Mouse (Mus musculus): ENCODE data around the gene Card9. TPM values are rescaled to one million over a fixed set of nuclear protein-coding genes. Genes with fewer than 3 reads are reported as not detected.

The Card9 gene
- polyA plus RNA-seq (2012; rRNA removed; ENCODE audit: low replicate concordance) = 5.6 and 7.3 TPM in 2 replicates

DNA sequence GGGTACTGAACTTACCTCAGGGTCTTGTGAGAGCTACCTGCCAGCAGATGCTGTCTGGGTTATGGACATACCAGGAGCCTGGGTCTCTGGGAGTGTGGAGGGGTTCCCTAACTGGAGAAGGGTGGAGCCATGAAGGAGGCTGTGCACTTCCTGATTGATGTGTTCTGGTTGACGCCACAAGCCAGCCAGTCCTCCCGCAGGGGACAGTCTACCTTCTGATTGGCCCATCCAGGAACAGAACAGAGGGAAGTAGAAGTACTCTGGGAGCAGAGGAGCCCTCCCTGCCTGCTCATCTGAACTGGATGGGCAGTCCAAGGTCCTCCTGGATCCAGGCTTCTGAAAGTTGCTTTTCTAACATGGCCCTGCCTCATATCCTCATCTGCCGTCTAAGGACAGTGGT is at the start of gene Card9:
Gene Card9 (minus strand): TSS at position 147 of the 400 bp plus-strand sequence.

DNA sequence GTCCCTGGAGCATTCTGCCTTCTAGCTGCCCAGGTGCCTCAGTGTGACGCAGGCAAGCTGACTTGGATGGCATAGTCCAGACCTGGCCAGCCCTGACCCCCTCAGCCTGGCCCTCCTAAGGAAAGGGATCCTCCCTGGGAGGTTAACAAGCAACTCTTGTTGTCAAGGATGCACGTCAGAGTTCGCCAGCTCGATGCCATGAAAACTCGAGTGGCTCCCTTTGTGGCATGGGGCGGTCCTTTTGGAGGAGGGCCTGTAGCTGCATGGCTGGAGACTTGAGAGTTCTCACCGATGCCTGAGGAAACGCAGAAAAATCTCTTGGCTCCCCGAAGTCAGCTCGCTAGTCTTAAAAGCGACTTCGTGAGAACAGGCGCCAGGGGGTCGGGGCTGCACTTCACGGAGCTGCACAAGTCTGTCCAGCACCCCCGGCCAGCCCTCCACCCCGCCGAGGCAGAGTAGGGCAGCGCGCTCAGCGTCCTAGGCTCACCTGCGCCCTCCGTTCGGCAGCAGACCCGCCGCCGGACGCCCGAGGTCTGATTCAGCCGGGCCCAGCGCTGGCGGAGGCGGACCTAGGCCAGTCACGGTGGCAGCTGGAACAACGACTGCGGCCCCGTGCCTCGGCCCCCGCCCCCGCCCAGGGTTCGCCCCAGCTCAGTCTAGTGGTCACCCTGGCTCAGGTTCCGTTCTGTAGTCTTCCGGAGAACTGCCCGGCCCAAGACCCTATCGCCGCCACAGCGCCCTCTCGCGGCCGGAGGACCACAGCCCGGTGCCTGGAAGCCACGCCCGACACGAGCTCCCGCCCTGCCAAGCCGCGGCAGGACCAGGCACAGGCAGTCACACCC is 48.0 kb upstream of the Card9 start, which contains the start of gene Inpp5e:
Gene Inpp5e (minus strand): TSS at position 689 of the 842 bp plus-strand sequence.

DNA sequence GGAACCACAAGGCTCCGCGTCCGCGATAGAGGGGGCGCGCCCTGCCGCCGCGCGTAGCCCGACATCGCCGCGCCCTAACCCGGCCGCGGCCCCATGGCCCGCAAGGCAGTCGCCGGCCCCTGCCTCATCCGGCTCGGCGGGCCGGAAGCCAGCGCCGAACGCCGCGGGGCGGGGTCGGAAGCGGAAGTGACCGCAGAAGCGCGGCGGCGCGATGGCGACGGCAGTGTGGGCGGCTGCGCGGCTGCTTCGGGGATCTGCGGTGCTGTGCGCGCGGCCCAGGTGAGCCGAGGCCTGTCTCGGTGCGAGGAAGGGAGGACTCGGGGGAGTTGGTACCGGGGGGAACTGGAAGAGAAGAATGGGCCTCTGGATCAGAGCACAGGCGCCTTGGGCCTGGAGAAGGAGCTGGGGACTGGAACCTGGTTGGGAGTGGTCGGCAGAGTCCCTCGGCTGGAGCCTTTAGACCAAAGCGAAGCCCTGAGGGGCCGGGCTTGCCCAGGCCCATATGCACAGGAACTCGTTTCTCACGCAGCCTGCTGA is 28.5 kb upstream of the Card9 start, which contains the start of the genes Entr1 and Pmpca:
Gene Entr1 (minus strand): TSS at position 163 of the 537 bp plus-strand sequence.
Gene Pmpca (plus strand): TSS at position 186 of the 537 bp plus-strand sequence.

DNA sequence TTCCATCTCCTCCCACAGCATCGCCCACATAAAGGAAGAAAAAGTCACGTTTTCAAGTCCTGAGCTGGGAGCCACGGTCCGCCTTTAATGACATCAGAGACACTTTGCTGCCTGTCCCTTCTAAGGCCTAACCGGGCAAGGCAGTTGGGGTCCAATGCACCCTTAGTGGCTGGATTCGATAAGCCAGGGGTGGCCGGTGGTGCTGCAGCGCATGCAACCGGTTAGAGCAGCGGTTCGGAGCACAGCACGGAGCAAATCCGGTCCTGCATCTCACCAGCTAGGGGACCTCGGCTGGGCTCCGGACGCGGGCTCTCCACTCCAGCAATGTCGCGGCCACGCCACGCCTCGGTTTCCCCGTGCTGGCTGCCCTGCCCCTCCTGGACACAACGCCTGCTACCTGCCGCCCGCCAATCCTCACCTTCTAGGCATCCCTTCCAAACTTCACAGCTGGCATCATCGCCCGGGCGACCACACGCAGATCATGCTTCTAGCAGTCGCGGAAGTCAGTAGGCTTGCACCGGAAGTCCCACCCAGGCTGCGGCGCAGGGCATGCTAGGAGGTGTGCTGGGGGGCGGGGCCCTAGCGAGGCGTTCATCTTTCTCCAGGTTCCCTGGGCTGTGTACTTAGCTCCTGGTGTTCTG is 19.5 kb upstream of the Card9 start, which contains the start of gene Snapc4:
Gene Snapc4 (minus strand): TSS at position 523 of the 641 bp plus-strand sequence.

DNA sequence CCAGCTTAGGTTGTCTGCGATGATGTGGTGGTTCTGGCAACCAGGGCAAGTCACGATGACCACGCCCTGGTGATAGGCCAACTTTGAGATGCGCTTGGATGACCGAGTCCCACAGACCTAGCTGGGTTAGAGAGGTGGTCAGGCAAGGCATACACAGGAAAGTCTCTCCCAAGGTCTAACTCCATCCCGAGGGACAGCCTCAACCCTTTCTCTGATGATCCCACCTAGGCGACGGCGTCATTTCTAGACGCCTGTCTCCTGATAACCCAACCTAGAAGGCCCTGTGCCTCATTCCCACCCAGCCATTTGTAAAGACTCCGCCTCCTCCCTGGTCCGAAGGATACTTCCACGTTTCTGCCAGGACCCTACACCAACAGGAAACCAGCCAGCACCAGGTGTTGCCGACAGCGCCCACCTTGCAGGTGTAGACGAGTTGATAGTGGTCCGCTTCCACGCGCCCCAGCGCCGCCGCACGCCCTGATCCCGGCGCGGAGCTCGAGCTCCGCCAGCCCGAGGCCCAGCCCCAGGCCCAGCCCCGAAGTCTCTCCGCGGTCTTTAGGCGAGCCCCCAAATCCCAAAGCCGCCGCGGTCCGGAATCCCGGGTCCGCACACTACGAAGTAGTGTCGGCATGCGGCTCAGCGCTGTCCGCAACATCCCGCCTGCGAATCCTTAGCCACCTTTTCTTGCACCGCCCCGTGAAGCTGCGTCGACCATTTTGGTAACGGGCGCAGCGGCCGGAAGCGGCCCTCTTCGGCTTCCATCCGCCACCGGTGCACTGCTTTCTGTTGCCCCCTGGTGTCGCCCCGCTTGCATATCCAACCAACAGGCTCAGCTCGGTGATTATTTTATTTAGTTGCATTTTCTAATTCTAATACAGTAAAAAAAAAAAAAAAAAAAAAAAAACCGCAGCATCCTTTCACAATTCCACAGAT is 9.1 kb downstream of the Card9 start, which contains the start of gene Dnlz:
Gene Dnlz (minus strand): TSS at position 753 of the 933 bp plus-strand sequence.

GRCm38 (mm10) chr2:26315072-26315924 is 45.4 kb downstream of the Card9 start, which contains the start of gene Gpsm1:
Gene Gpsm1, plus strand, starts transcription at chr2:26315515.

Other genes starting within 250 kb of the Card9 start
- gene Nacc2, start 237.7 kb downstream of the Card9 start, polyA plus RNA-seq (2012; rRNA removed; ENCODE audit: low replicate concordance) = 64.0 and 90.7 TPM in 2 replicates
- not detected in 2 replicates for gene Lhx3, start 152.6 kb downstream of the Card9 start, polyA plus RNA-seq (2012; rRNA removed; ENCODE audit: low replicate concordance)
- 14.7 and 18.8 TPM in 2 replicates for gene Qsox2, start 123.4 kb downstream of the Card9 start, polyA plus RNA-seq (2012; rRNA removed; ENCODE audit: low replicate concordance)
- 0.11 and 8.5 TPM in 2 replicates for gene Ccdc187, start 66.4 kb downstream of the Card9 start, polyA plus RNA-seq (2012; rRNA removed; ENCODE audit: low replicate concordance)
- 16.2 and 35.7 TPM in 2 replicates for gene Gpsm1, start 45.4 kb downstream of the Card9 start, polyA plus RNA-seq (2012; rRNA removed; ENCODE audit: low replicate concordance)
- 29.0 and 35.4 TPM in 2 replicates for gene Dnlz, start 8.8 kb downstream of the Card9 start, polyA plus RNA-seq (2012; rRNA removed; ENCODE audit: low replicate concordance)
- gene Snapc4, start 19.7 kb upstream of the Card9 start, polyA plus RNA-seq (2012; rRNA removed; ENCODE audit: low replicate concordance) = 27.9 and 57.8 TPM in 2 replicates
- 101 and 135 TPM in 2 replicates for gene Entr1, start 28.4 kb upstream of the Card9 start, polyA plus RNA-seq (2012; rRNA removed; ENCODE audit: low replicate concordance)
- gene Pmpca, start 28.4 kb upstream of the Card9 start, polyA plus RNA-seq (2012; rRNA removed; ENCODE audit: low replicate concordance) = 53.8 and 54.1 TPM in 2 replicates
- gene Inpp5e, start 48.3 kb upstream of the Card9 start, polyA plus RNA-seq (2012; rRNA removed; ENCODE audit: low replicate concordance) = 24.4 and 34.8 TPM in 2 replicates
- gene Sec16a, start 84.3 kb upstream of the Card9 start, polyA plus RNA-seq (2012; rRNA removed; ENCODE audit: low replicate concordance) = 64.2 and 91.7 TPM in 2 replicates
- gene Notch1, start 155.7 kb upstream of the Card9 start, polyA plus RNA-seq (2012; rRNA removed; ENCODE audit: low replicate concordance) = 46.1 and 48.7 TPM in 2 replicates
- 452 and 898 TPM in 2 replicates for gene Egfl7, start 219.1 kb upstream of the Card9 start, polyA plus RNA-seq (2012; rRNA removed; ENCODE audit: low replicate concordance)
- not detected in 2 replicates for gene Gm20532, start 225.7 kb upstream of the Card9 start, polyA plus RNA-seq (2012; rRNA removed; ENCODE audit: low replicate concordance)
- 1,001 and 1,831 TPM in 2 replicates for gene Agpat2, start 243.5 kb upstream of the Card9 start, polyA plus RNA-seq (2012; rRNA removed; ENCODE audit: low replicate concordance)